Mouse (Mus musculus): ENCODE measurements at regions not wholly inside any gene's neighbourhood (a gene's known extent, or its start where the extent isn't known, plus 50 kb on each side); places are given as distances from the start of the nearest gene placed in this dataset.

- 91% methylated on average over 3 of the region's 3 CpGs for WGBS
- Histone ChIP-seq H3K36me3 (ENCODE audit: control insufficient read depth, insufficient read depth, low read length) (no peaks in the 10 kb centered on the region), H3K27me3 (ENCODE audit: control insufficient read depth, insufficient read depth, low read length) (no peaks in the 10 kb centered on the region), H3K4me3 (ENCODE audit: low read depth, low read length) (no peak overlapping the region), H3K4me2 (replicated peaks; ENCODE audit: low read depth, low read length) (no peak overlapping the region), H3K9me3 (ENCODE audit: control insufficient read depth, low read length) (no peaks in the 10 kb centered on the region), H3K9ac (ENCODE audit: low read depth, low read length) (no peak overlapping the region), H3K4me1 (replicated peaks; ENCODE audit: control insufficient read depth, insufficient read depth, low read length) (no peaks in the 10 kb centered on the region), H3K27ac (ENCODE audit: low read depth, low read length) (no peak overlapping the region)
- ATAC-seq (ENCODE audit: low FRiP score) (no peak), DNase-seq (ENCODE audit: low spot score) (no peak)
Observed at GRCm38 (mm10) chr15:62374641-62375040, 1451.8 kb upstream of the A1bg start.

DNA sequence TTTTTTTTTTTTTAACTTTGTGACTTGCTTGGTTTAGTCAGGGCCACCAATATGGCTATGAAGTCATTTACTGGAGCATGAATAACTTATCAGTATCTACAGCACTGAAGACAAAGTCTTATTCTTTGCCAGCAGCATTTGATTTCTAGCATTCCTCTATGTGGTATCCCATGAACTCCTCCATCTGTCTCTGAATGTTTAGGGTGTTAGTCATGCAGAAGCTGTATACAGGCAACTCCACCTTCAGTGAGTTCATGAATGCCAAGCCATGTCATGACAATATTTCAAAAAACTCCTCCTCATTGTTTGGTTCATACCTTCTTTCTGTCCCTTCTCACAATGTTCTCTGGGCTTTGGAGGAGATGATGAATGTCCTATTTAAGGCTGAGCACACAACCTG lies 1438.4 kb upstream of the A1bg start:
- ATAC-seq (ENCODE audit: low FRiP score) (no peak), DNase-seq (ENCODE audit: low spot score) (no peak)
- no peaks in the 10 kb centered on the region for H3K9me3 ChIP-seq (ENCODE audit: control insufficient read depth, low read length)
- no peaks in the 10 kb centered on the region for H3K27me3 ChIP-seq (ENCODE audit: control insufficient read depth, insufficient read depth, low read length)
- no peaks in the 10 kb centered on the region for H3K4me1 ChIP-seq (replicated peaks; ENCODE audit: control insufficient read depth, insufficient read depth, low read length)
- H3K9ac ChIP-seq (ENCODE audit: low read depth, low read length): no peak overlapping the region
- no peak overlapping the region for H3K4me3 ChIP-seq (ENCODE audit: low read depth, low read length)
- H3K4me2 ChIP-seq (replicated peaks; ENCODE audit: low read depth, low read length): no peak overlapping the region
- H3K27ac ChIP-seq (ENCODE audit: low read depth, low read length): no peak overlapping the region
- no peaks in the 10 kb centered on the region for H3K36me3 ChIP-seq (ENCODE audit: control insufficient read depth, insufficient read depth, low read length)

- ATAC-seq (ENCODE audit: low FRiP score) (no peak), DNase-seq (ENCODE audit: low spot score) (no peak)
- no peaks in the 10 kb centered on the region for H3K36me3 ChIP-seq (ENCODE audit: control insufficient read depth, insufficient read depth, low read length)
- no peaks in the 10 kb centered on the region for H3K4me1 ChIP-seq (replicated peaks; ENCODE audit: control insufficient read depth, insufficient read depth, low read length)
- H3K27ac ChIP-seq (ENCODE audit: low read depth, low read length): no peak overlapping the region
- H3K27me3 ChIP-seq (ENCODE audit: control insufficient read depth, insufficient read depth, low read length): no peaks in the 10 kb centered on the region
- H3K9me3 ChIP-seq (ENCODE audit: control insufficient read depth, low read length): no peaks in the 10 kb centered on the region
- no peak overlapping the region for H3K4me2 ChIP-seq (replicated peaks; ENCODE audit: low read depth, low read length)
- H3K4me3 ChIP-seq (ENCODE audit: low read depth, low read length): no peak overlapping the region
- no peak overlapping the region for H3K9ac ChIP-seq (ENCODE audit: low read depth, low read length)
- 70% methylated on average over 8 of the region's 8 CpGs for WGBS
Observed at GRCm38 (mm10) chr15:62358338-62359239, 1435.8 kb upstream of the A1bg start.

DNA sequence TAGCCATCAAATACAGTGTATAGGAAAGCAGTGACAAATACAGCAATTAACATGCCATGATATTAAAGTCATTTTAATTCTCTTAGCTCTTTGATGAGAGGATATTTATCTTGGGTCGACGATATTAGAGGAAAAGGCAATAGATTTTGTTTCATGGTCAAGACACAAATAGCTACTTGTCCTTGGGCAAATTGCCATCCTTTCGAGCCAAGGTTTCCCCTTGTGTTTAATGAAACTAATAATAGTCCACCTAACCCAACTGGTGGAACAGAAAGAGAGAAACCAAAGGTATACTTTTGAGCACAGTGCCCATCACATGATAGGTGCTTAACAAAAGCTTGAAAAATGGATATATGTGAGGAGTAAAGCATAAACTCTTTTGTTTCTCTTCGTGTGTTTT lies 1431.0 kb upstream of the A1bg start:
- H3K4me1 ChIP-seq (replicated peaks; ENCODE audit: control insufficient read depth, insufficient read depth, low read length): no peaks in the 10 kb centered on the region
- no peak overlapping the region for H3K4me3 ChIP-seq (ENCODE audit: low read depth, low read length)
- no peaks in the 10 kb centered on the region for H3K9me3 ChIP-seq (ENCODE audit: control insufficient read depth, low read length)
- H3K9ac ChIP-seq (ENCODE audit: low read depth, low read length): no peak overlapping the region
- no peaks in the 10 kb centered on the region for H3K27me3 ChIP-seq (ENCODE audit: control insufficient read depth, insufficient read depth, low read length)
- ATAC-seq (ENCODE audit: low FRiP score): no peak
- 90% methylated on average over 4 of the region's 4 CpGs for WGBS
- H3K27ac ChIP-seq (ENCODE audit: low read depth, low read length): no peak overlapping the region
- H3K36me3 ChIP-seq (ENCODE audit: control insufficient read depth, insufficient read depth, low read length): no peaks in the 10 kb centered on the region
- no peak for DNase-seq (ENCODE audit: low spot score)
- no peak overlapping the region for H3K4me2 ChIP-seq (replicated peaks; ENCODE audit: low read depth, low read length)

- Histone ChIP-seq H3K4me1 (replicated peaks; ENCODE audit: control insufficient read depth, insufficient read depth, low read length) (no peaks in the 10 kb centered on the region), H3K27ac (ENCODE audit: low read depth, low read length) (no peak overlapping the region), H3K4me3 (ENCODE audit: low read depth, low read length) (no peak overlapping the region), H3K27me3 (ENCODE audit: control insufficient read depth, insufficient read depth, low read length) (no peaks in the 10 kb centered on the region), H3K4me2 (replicated peaks; ENCODE audit: low read depth, low read length) (no peak overlapping the region), H3K36me3 (ENCODE audit: control insufficient read depth, insufficient read depth, low read length) (no peaks in the 10 kb centered on the region), H3K9me3 (ENCODE audit: control insufficient read depth, low read length) (no peaks in the 10 kb centered on the region), H3K9ac (ENCODE audit: low read depth, low read length) (no peak overlapping the region)
- 70% methylated on average over 6 of the region's 6 CpGs for WGBS
- ATAC-seq (ENCODE audit: low FRiP score) (no peak), DNase-seq (ENCODE audit: low spot score) (no peak)
Observed at GRCm38 (mm10) chr15:62350862-62351757, 1428.3 kb upstream of the A1bg start.

DNA sequence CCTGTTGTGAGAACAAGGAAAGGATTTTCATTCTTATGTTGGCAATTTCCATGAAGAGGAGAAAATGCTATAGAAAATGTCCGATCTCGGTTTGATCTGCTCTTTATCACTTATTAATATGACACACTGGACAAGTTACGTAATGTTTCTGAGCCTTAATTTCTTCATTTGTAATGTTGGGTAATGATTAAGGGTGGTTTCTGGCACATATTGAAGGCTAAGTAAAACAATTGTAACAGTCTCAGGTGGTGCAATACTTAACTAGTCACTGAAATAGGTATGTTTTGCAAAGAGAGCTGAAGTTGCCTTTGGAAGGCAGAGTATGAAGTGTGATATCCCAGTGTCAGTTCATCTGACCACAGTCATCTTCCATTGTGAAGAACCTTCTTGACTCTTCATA lies 1427.2 kb upstream of the A1bg start:
- no peaks in the 10 kb centered on the region for H3K27me3 ChIP-seq (ENCODE audit: control insufficient read depth, insufficient read depth, low read length)
- H3K36me3 ChIP-seq (ENCODE audit: control insufficient read depth, insufficient read depth, low read length): no peaks in the 10 kb centered on the region
- no peak overlapping the region for H3K4me2 ChIP-seq (replicated peaks; ENCODE audit: low read depth, low read length)
- H3K4me3 ChIP-seq (ENCODE audit: low read depth, low read length): no peak overlapping the region
- H3K27ac ChIP-seq (ENCODE audit: low read depth, low read length): no peak overlapping the region
- no peaks in the 10 kb centered on the region for H3K4me1 ChIP-seq (replicated peaks; ENCODE audit: control insufficient read depth, insufficient read depth, low read length)
- H3K9me3 ChIP-seq (ENCODE audit: control insufficient read depth, low read length): no peaks in the 10 kb centered on the region
- 93% methylated on average over 3 of the region's 3 CpGs for WGBS
- no peak overlapping the region for H3K9ac ChIP-seq (ENCODE audit: low read depth, low read length)
- DNase-seq (ENCODE audit: low spot score): no peak
- no peak for ATAC-seq (ENCODE audit: low FRiP score)

DNA sequence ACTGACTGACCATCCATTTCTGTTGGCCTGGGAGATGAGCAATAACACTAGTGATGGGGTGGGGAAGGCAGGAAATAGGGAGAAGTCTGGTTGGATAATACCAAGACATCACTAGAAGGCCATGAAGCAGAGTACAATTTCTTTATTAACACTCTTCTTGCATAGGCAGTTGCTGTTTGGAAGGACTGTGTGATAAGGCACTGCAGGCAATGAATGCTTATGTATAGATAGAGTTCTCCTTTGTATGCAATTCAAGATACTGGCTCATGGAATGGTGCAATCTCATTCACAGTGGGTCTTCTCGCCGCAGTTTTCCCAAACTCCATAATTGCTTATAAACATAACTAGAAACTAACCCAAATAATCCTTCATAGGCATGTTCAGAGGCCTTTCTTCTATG lies 1426.1 kb upstream of the A1bg start:
- no peaks in the 10 kb centered on the region for H3K36me3 ChIP-seq (ENCODE audit: control insufficient read depth, insufficient read depth, low read length)
- ATAC-seq (ENCODE audit: low FRiP score) (no peak), DNase-seq (ENCODE audit: low spot score) (no peak)
- 92% methylated on average over 2 of the region's 2 CpGs for WGBS
- H3K27ac ChIP-seq (ENCODE audit: low read depth, low read length): no peak overlapping the region
- H3K4me1 ChIP-seq (replicated peaks; ENCODE audit: control insufficient read depth, insufficient read depth, low read length): no peaks in the 10 kb centered on the region
- no peaks in the 10 kb centered on the region for H3K27me3 ChIP-seq (ENCODE audit: control insufficient read depth, insufficient read depth, low read length)
- H3K9me3 ChIP-seq (ENCODE audit: control insufficient read depth, low read length): no peaks in the 10 kb centered on the region
- no peak overlapping the region for H3K4me3 ChIP-seq (ENCODE audit: low read depth, low read length)
- H3K4me2 ChIP-seq (replicated peaks; ENCODE audit: low read depth, low read length): no peak overlapping the region
- H3K9ac ChIP-seq (ENCODE audit: low read depth, low read length): no peak overlapping the region

- Histone ChIP-seq H3K9ac (ENCODE audit: low read depth, low read length) (no peak overlapping the region), H3K27me3 (ENCODE audit: control insufficient read depth, insufficient read depth, low read length) (no peaks in the 10 kb centered on the region), H3K9me3 (ENCODE audit: control insufficient read depth, low read length) (no peaks in the 10 kb centered on the region), H3K4me3 (ENCODE audit: low read depth, low read length) (no peak overlapping the region), H3K4me2 (replicated peaks; ENCODE audit: low read depth, low read length) (no peak overlapping the region), H3K4me1 (replicated peaks; ENCODE audit: control insufficient read depth, insufficient read depth, low read length) (no peaks in the 10 kb centered on the region), H3K36me3 (ENCODE audit: control insufficient read depth, insufficient read depth, low read length) (no peaks in the 10 kb centered on the region), H3K27ac (ENCODE audit: low read depth, low read length) (no peak overlapping the region)
- 91% methylated on average over 2 of the region's 2 CpGs for WGBS
- ATAC-seq (ENCODE audit: low FRiP score): no peak
- DNase-seq (ENCODE audit: low spot score): no peak
Observed at GRCm38 (mm10) chr15:62347697-62348096, 1424.9 kb upstream of the A1bg start.
